Mouse (Mus musculus) E14TG2a.4 (cell line): ENCODE data around the gene Scin.

ENCODE experiments used
- CTCF ChIP-seq: conservative IDR thresholded peaks from 2 replicates; pipeline ENCODE4 v1.5.1; 2014; ENCODE audit warnings: low read length
- POU5F1 ChIP-seq: IDR thresholded peaks from 2 replicates; pipeline ENCODE4 v1.6.1; 2014; ENCODE audit warnings: low read length, borderline replicate concordance

- no peak for TF ChIP-seq CTCF
- TF ChIP-seq POU5F1, result no peak
These were observed 20.0 kb downstream of the Scin start for GRCm38 (mm10) chr12:40114020-40114419.
